Mouse (Mus musculus) midbrain, embryonic 16.5 days (tissue): ENCODE measurements around the gene Abcb9. TPM values are rescaled to one million over a fixed set of nuclear protein-coding genes. Genes with fewer than 3 reads are reported as not detected.

Source experiments
- ATAC-seq: fragments of 200-750 bp; cut with Nextera tagmentation; 2 replicates; pipeline ENCODE4 v1.8.0; 2017; ENCODE audit warnings: moderate TSS enrichment
- H3K27ac ChIP-seq: fragments of 300-500 bp; sonication (generic); 2 replicates; pipeline ENCODE4 v1.5.1; 2014; ENCODE audit warnings: mild to moderate bottlenecking, low read length, mixed read lengths
- H3K27me3 ChIP-seq: fragments of 300-500 bp; sonication (generic); 2 replicates; pipeline ENCODE4 v1.6.1; 2014; ENCODE audit warnings: low read depth, low read length, mixed read lengths; ENCODE audit not compliant: control insufficient read depth, insufficient read depth
- H3K36me3 ChIP-seq: fragments of 300-500 bp; sonication (generic); 2 replicates; pipeline ENCODE4 v1.6.1; 2014; ENCODE audit warnings: mild to moderate bottlenecking, low read length, moderate library complexity, mixed read lengths; ENCODE audit not compliant: control insufficient read depth, insufficient read depth
- H3K4me1 ChIP-seq: fragments of 300-500 bp; sonication (generic); 2 replicates; pipeline ENCODE4 v1.6.1; 2014; ENCODE audit warnings: mild to moderate bottlenecking, low read length, mixed read lengths; ENCODE audit not compliant: control insufficient read depth, insufficient read depth
- H3K4me2 ChIP-seq: fragments of 300-500 bp; sonication (generic); 2 replicates; pipeline ENCODE4 v1.6.1; 2014; ENCODE audit warnings: mild to moderate bottlenecking, low read length, mixed read lengths
- H3K4me3 ChIP-seq: fragments of 300-500 bp; sonication (generic); 2 replicates; pipeline ENCODE4 v1.5.1; 2014; ENCODE audit warnings: low read depth, mild to moderate bottlenecking, low read length, moderate library complexity, mixed read lengths
- H3K9ac ChIP-seq: fragments of 300-500 bp; sonication (generic); 2 replicates; pipeline ENCODE4 v1.6.1; 2014; ENCODE audit warnings: low read depth, low read length, mixed read lengths
- H3K9me3 ChIP-seq: fragments of 300-500 bp; sonication (generic); replicated peaks from 2 replicates; pipeline ENCODE4 v1.6.1; 2014; ENCODE audit warnings: mild to moderate bottlenecking, low read length, mixed read lengths; ENCODE audit not compliant: control insufficient read depth, poor library complexity, severe bottlenecking
- WGBS: fragments of 180-500 bp; shearing (Covaris S2); extraction: QIAGEN DNeasy Blood & Tissue Kit; methylation state at CpG from one replicate; pipeline ENCODE4 v1.1.7; 2014; 5-methylcytosine and 5-hydroxymethylcytosine counted together
- polyA plus RNA-seq: library from polyadenylated mRNA; unstranded; fragments of >200 nt; fragmentation: Nextera tagmentation; extraction: Ambion mirVana; gene quantifications from 2 replicates; pipeline ENCODE4 v1.2.1, GENCODE M21; 2015

The Abcb9 gene
- polyA plus RNA-seq, 1 experiment from 2014 or later: 21.7 TPM

- H3K4me2 ChIP-seq: no peak overlapping the region
- WGBS: 82% methylated on average over 13 of the region's 13 CpGs
- no peak overlapping the region for H3K9ac ChIP-seq
- ATAC-seq: no peak
- H3K9me3 ChIP-seq: no peaks in the 10 kb centered on the region
- H3K4me3 ChIP-seq: no peak overlapping the region
- H3K4me1 ChIP-seq: no peaks in the 10 kb centered on the region
- H3K27me3 ChIP-seq: no peaks in the 10 kb centered on the region
- H3K36me3 ChIP-seq: no peaks in the 10 kb centered on the region
- H3K27ac ChIP-seq: no peak overlapping the region
Observed at GRCm38 (mm10) chr5:124077241-124077640, 18.4 kb downstream of the Abcb9 start.

GRCm38 (mm10) chr5:124076559-124076958 lies 19.0 kb downstream of the Abcb9 start:
- Histone ChIP-seq H3K4me2 (no peak overlapping the region), H3K27me3 (no peaks in the 10 kb centered on the region), H3K27ac (no peak overlapping the region), H3K36me3 (no peaks in the 10 kb centered on the region), H3K9me3 (no peaks in the 10 kb centered on the region), H3K4me3 (no peak overlapping the region), H3K4me1 (peaks cover 2% of the 10 kb centered on the region; the same call in 1 of the 2 replicates), H3K9ac (no peak overlapping the region)
- no peak for ATAC-seq
- 61% methylated on average over 9 of the region's 9 CpGs for WGBS

DNA sequence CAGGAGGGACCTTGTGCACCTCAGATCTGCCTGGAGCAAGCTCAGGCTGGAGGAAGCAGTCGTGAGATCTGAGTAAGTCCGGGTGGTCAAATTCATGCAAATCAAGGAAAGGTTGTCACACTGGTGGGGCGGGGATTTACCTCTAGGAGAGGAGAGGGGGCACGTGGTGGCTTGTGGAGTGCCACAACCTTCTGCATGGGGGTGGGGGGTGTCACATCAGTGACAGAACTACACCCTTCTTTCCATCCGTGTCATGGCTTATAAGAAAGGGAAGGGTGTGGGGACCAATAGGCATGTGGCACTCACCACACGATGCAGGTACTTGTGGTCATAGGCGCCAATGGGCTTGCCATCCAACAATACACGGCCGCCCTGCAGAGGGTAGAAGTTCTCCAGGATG lies 19.9 kb downstream of the Abcb9 start:
- no peaks in the 10 kb centered on the region for H3K27me3 ChIP-seq
- peaks cover 2% of the 10 kb centered on the region; the same call in 1 of the 2 replicates for H3K4me1 ChIP-seq
- no peaks in the 10 kb centered on the region for H3K36me3 ChIP-seq
- no peak for ATAC-seq
- no peak overlapping the region for H3K4me3 ChIP-seq
- WGBS: 74% methylated on average over 9 of the region's 9 CpGs
- no peak overlapping the region for H3K9ac ChIP-seq
- no peak overlapping the region for H3K4me2 ChIP-seq
- no peaks in the 10 kb centered on the region for H3K9me3 ChIP-seq
- H3K27ac ChIP-seq: no peak overlapping the region

GRCm38 (mm10) chr5:124074845-124075307 lies 20.7 kb downstream of the Abcb9 start:
- Histone ChIP-seq H3K27me3 (no peaks in the 10 kb centered on the region), H3K27ac (no peak overlapping the region), H3K4me1 (peaks cover 2% of the 10 kb centered on the region; the same call in 1 of the 2 replicates), H3K9ac (no peak overlapping the region), H3K36me3 (no peaks in the 10 kb centered on the region), H3K4me2 (no peak overlapping the region), H3K9me3 (no peaks in the 10 kb centered on the region), H3K4me3 (no peak overlapping the region)
- ATAC-seq: no peak
- WGBS: 76% methylated on average over 10 of the region's 10 CpGs

DNA sequence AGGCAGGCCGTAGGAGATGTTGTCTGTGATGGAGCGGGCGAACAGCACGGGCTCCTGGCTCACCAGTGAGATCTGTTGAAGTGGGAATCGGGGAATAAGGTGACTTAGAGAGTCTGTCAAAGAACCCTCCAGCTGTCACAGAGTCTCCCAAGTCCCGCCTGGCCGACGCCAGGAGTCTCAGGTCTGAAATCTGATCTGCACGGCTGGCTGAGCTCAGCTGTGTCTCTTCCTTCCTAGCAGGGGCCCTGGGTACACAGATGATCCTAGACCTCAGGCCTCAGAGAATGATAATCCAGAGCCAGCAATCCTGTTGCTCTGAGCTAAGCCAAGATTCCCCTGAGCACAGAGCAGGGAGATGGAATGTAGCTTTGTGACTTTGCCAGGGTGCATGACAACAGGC lies 21.9 kb downstream of the Abcb9 start:
- no peaks in the 10 kb centered on the region for H3K36me3 ChIP-seq
- H3K27me3 ChIP-seq: no peaks in the 10 kb centered on the region
- 47% methylated on average over 9 of the region's 9 CpGs for WGBS
- ATAC-seq: no peak
- no peak overlapping the region for H3K27ac ChIP-seq
- no peak overlapping the region for H3K4me2 ChIP-seq
- H3K4me3 ChIP-seq: no peak overlapping the region
- peaks cover 2% of the 10 kb centered on the region; the same call in 1 of the 2 replicates for H3K4me1 ChIP-seq
- H3K9me3 ChIP-seq: no peaks in the 10 kb centered on the region
- H3K9ac ChIP-seq: no peak overlapping the region

GRCm38 (mm10) chr5:124069657-124070056 lies 25.9 kb downstream of the Abcb9 start:
- Histone ChIP-seq H3K4me2 (no peak overlapping the region), H3K9me3 (no peaks in the 10 kb centered on the region), H3K9ac (no peak overlapping the region), H3K36me3 (peaks cover 3% of the 10 kb centered on the region; the same call in 1 of the 2 replicates), H3K4me1 (peaks cover 2% of the 10 kb centered on the region; the same call in 1 of the 2 replicates), H3K27ac (no peak overlapping the region), H3K4me3 (no peak overlapping the region), H3K27me3 (no peaks in the 10 kb centered on the region)
- WGBS: 85% methylated on average over 3 of the region's 3 CpGs
- no peak for ATAC-seq

DNA sequence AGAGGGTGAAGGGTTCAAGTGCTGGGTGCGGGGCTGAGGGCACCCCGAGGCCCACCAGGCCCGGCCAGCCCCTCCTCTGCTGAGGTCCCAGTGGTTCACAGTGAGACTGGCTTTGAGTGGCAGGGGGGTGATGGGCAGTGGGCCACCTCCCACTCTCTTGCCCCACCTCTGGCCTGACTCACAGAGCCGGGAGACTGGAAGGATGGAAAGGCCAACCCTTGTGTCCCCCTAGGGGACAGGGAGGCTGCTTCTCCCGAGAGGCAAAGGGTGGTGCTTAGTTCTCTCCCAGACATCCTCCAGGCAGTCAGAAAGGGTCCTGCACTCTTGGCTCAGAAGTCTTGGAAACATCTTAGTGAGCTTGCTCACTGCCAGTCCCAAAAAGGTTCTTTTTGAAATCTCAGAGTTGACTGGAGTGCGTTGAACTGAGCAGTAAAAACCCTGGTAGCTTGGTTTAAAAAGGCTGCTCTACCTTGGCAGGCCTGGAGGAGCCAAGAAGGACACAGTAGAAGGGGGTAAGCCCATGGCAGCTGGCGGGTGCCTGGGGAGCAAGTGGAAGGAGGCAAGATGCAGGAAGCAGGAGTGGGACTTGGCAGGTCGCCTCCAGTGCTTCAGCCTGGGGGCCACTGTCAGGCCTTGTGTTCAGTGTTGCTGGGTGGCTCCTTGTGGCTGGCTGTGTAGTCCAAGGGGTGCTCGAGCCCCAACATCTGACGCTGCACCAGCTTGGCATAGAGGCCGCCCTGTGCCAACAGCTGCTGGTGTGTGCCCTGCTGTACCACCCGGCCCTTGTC lies 33.4 kb downstream of the Abcb9 start:
- Histone ChIP-seq H3K4me2 (no peak overlapping the region), H3K36me3 (peaks cover 3% of the 10 kb centered on the region; the same call in 1 of the 2 replicates), H3K9me3 (no peaks in the 10 kb centered on the region), H3K27me3 (no peaks in the 10 kb centered on the region), H3K27ac (no peak overlapping the region), H3K9ac (no peak overlapping the region), H3K4me1 (no peaks in the 10 kb centered on the region), H3K4me3 (no peak overlapping the region)
- 80% methylated on average over 12 of the region's 12 CpGs for WGBS
- ATAC-seq: no peak

GRCm38 (mm10) chr5:124059677-124060076 lies 35.9 kb downstream of the Abcb9 start:
- Histone ChIP-seq H3K27ac (no peak overlapping the region), H3K9me3 (no peaks in the 10 kb centered on the region), H3K4me1 (no peaks in the 10 kb centered on the region), H3K4me3 (no peak overlapping the region), H3K27me3 (no peaks in the 10 kb centered on the region), H3K4me2 (no peak overlapping the region), H3K9ac (no peak overlapping the region), H3K36me3 (no peaks in the 10 kb centered on the region)
- ATAC-seq: no peak
- WGBS: 74% methylated on average over 5 of the region's 5 CpGs

- WGBS: 50% methylated on average over 7 of the region's 7 CpGs
- ATAC-seq: no peak
- no peak overlapping the region for H3K27ac ChIP-seq
Observed at GRCm38 (mm10) chr5:124058749-124059148, 36.8 kb downstream of the Abcb9 start.

More at GRCm38 (mm10) chr5:124058749-124059148, 36.8 kb downstream of the Abcb9 start:
- H3K4me2 ChIP-seq: no peak overlapping the region
- no peaks in the 10 kb centered on the region for H3K36me3 ChIP-seq
- H3K4me3 ChIP-seq: no peak overlapping the region
- no peaks in the 10 kb centered on the region for H3K4me1 ChIP-seq
- H3K9me3 ChIP-seq: no peaks in the 10 kb centered on the region
- H3K27me3 ChIP-seq: no peaks in the 10 kb centered on the region
- no peak overlapping the region for H3K9ac ChIP-seq
